Mouse (Mus musculus) ovary, postnatal 36 days (tissue): Measurements from ENCODE around the gene Olfr441.
"Not testable (repeated sequence)": the region's sequence is repeated elsewhere in the genome, so short reads cannot be mapped to it uniquely, and the experiment has no call there.

ENCODE experiments used
- DNase-seq: peaks from one replicate; pipeline ENCODE4 v3.0.0; 2022; ENCODE audit warnings: low spot score, mixed read lengths

The Olfr441 gene

GRCm38 (mm10) chr6:43106069-43106468 is at the start of gene Olfr441:
TSS of gene Olfr441 (plus strand) at chr6:43106369.
- not testable (repeated sequence) for DNase-seq

DNA sequence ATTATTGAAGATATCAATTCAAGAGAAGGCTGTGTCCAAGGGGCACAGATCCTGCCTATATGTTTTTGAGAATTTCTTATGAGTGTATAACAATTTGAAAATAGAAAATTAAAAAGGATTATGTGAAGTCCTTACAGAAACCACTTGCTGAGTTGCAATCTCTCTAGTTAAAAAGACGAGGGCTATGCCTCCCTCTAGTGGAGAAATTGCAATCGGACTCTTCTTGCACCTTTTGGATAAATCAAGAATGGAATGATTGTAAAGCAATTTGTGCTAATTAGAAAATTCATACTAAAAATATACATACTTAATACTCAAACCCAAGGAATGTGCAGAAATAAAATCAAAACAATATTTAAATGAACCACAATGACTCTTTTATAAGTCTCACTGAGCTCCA is 27.4 kb upstream of the Olfr441 start:
- DNase-seq, result no peak

DNA sequence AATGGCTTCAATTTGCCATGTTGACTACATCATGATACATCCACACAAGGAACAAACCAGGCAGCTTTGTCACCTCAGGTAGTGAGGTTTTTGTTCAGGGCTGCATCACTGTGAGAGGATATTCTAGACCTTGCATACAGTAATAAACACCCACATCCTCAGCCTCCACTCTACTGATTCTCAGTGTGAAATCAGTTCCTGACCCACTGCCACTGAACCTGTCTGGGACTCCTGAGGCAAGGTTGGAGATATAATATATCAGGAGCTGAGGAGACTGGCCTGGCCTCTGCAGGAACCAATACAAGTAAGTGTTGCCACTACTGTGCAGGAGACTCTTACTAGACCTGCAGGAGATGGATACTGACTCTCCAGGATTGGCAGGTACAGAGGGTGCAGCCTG is 24.8 kb upstream of the Olfr441 start:
- DNase-seq, result not testable (repeated sequence)

DNA sequence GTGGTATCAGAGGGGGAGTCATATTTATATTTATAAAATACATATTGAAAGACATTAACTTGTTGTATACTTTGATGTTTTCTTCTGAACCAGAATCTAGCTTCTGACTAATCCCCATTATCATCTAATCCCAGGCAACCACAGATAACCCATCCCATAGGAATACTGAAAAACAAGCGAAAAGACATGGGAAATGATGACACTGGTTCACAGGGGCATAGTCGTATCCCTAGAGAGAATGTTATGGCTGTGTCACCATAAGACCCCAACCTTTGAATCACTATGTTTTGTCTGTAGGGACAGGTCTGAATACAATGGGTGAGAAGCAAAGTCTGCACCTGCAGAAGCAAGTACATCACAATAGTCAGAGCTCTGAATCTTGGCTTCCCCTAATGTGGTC is 40.1 kb downstream of the Olfr441 start, which contains the start of gene Olfr237-ps1:
Gene Olfr237-ps1, plus strand, starts transcription at position 301 of the 400 bp plus-strand sequence.
- DNase-seq, result not testable (repeated sequence)

DNA sequence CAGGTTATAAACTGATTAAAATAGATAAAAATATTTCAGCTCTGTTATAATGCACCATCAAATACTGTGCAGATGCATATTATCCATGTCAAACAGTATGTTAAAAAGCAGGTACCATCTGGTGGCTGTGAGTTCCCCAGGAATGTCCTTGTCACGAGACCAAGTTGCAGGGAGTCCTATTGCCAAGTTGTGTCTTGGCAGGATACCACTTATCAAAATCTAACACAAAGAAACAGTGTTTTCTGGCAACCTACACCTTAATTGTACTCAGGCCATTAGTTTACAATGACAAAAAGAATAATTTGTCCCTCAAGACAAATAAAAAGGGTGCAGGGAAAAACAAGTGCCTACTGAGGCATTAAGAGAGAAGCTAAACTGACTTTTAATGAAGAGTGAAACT is 53.3 kb downstream of the Olfr441 start:
- no peak for DNase-seq

DNA sequence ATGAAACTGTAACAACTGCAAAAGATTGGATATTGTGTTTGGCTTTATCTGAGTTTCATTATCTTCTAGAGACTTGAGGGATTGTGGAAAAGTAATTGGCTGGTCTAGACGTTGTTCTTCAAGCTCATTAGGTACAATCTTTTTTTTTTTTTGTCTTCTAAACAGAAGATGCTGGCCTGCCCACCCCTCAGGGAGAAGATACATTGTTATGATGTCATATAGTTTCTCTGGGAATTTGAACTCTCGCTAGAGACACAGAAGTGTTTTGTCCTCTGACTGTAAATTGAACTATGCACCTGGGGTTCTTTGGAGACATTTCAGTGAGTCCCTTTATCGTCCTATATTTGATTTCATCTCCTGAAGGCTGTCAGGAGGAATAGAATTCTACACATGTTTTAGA is 56.8 kb downstream of the Olfr441 start, which contains the start of gene Olfr437:
Gene Olfr437, plus strand, starts transcription at position 301 of the 400 bp plus-strand sequence.
- no peak for DNase-seq

DNA sequence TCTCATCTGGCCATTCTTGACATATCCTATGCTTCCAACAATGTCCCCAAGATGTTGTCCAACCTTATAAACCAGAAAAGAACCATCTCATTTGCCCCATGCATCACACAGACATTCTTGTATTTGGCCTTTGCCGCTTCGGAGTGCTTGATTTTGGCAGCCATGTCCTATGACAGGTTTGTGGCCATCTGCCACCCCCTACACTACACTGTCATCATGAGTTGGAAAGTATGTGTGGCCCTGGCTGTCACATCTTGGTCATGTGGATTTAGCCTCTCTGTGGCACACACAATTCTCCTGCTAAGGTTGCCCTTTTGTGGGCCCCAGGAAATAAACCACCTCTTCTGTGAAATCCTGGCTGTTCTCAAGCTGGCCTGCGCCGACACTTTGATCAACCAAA is 61.1 kb downstream of the Olfr441 start:
- no peak for DNase-seq
